Mouse (Mus musculus) MEL (cell line): ENCODE results near the gene Kif19a. TPM values are rescaled to one million over a fixed set of nuclear protein-coding genes. Genes with fewer than 3 reads are reported as not detected.

Source experiments
- DNase-seq: peaks from one replicate; pipeline ENCODE4 v3.0.0; 2011; ENCODE audit warnings: low read depth, low spot score
- H3K27ac ChIP-seq: 2 replicates; pipeline ENCODE4 v1.5.1; 2012; ENCODE audit warnings: low read depth, mild to moderate bottlenecking, control low read depth, low read length, moderate library complexity; ENCODE audit not compliant: control insufficient read depth
- H3K27me3 ChIP-seq, 2 experiments: fragments of 150-350 bp in 1 of 2; sonication (generic) in 1 of 2; 2 replicates each; pipeline ENCODE4 v1.6.1; 2012; ENCODE audit warnings: low read length in 2 of 2, mild to moderate bottlenecking in 2 of 2, improper control_type of control experiment in 1 of 2, moderate library complexity in 1 of 2; ENCODE audit not compliant: insufficient read depth in 2 of 2, control insufficient read depth in 1 of 2
- H3K36me3 ChIP-seq, 2 experiments: 2 replicates each; pipeline ENCODE4 v1.6.1; 2012 to 2014; ENCODE audit warnings: low read length in 2 of 2, improper control_type of control experiment in 1 of 2, inconsistent platforms in 1 of 2, mild to moderate bottlenecking in 1 of 2; ENCODE audit not compliant: insufficient read depth in 2 of 2, control insufficient read depth in 1 of 2
- H3K4me1 ChIP-seq, 2 experiments: fragments of 150-350 bp in 1 of 2; sonication (generic) in 1 of 2; 2 replicates each; pipeline ENCODE4 v1.6.1; 2012; ENCODE audit warnings: low read length in 2 of 2, improper control_type of control experiment in 1 of 2, mild to moderate bottlenecking in 1 of 2; ENCODE audit not compliant: insufficient read depth in 2 of 2, control insufficient read depth in 1 of 2
- H3K4me3 ChIP-seq, 2 experiments: fragments of 150-350 bp in 1 of 2; sonication (generic) in 1 of 2; 2 replicates each; pipeline ENCODE4 v1.5.1; 2012; ENCODE audit warnings: low read depth in 2 of 2, low read length in 2 of 2, mild to moderate bottlenecking in 2 of 2, moderate library complexity in 2 of 2, control low read depth in 1 of 2, improper control_type of control experiment in 1 of 2; ENCODE audit not compliant: control insufficient read depth in 1 of 2, insufficient read depth in 1 of 2
- H3K79me2 ChIP-seq: 2 replicates; pipeline ENCODE4 v1.6.1; 2012; ENCODE audit warnings: mild to moderate bottlenecking, low read length, moderate library complexity; ENCODE audit not compliant: control insufficient read depth, poor library complexity, insufficient read depth
- H3K9ac ChIP-seq: 2 replicates; pipeline ENCODE4 v1.6.1; 2012; ENCODE audit warnings: low read depth, mild to moderate bottlenecking, control low read depth, low read length, moderate library complexity; ENCODE audit not compliant: control insufficient read depth, poor library complexity, severe bottlenecking
- H3K9me3 ChIP-seq: fragments of 150-350 bp; sonication (generic); replicated peaks from 2 replicates; pipeline ENCODE4 v1.6.1; 2012; ENCODE audit warnings: mild to moderate bottlenecking, low read length, improper control_type of control experiment, moderate library complexity; ENCODE audit not compliant: insufficient read depth
- BHLHE40 ChIP-seq: IDR thresholded peaks from 2 replicates; pipeline ENCODE4 v1.6.1; 2012; ENCODE audit warnings: low read depth, mild to moderate bottlenecking, inconsistent platforms, low read length, improper control_type of control experiment, borderline replicate concordance
- CHD2 ChIP-seq: IDR thresholded peaks from 2 replicates; pipeline ENCODE4 v1.6.1; 2011; ENCODE audit warnings: low read length, improper control_type of control experiment
- CTCF ChIP-seq, 3 experiments: IDR thresholded peaks in 2 of 3; conservative IDR thresholded peaks in 1 of 3; 2 replicates each; pipeline ENCODE4 v1.5.1; 2011 to 2012; ENCODE audit warnings: low read length in 3 of 3, low read depth in 2 of 3, mild to moderate bottlenecking in 2 of 3, improper control_type of control experiment in 1 of 3, inconsistent platforms in 1 of 3, mixed read lengths in 1 of 3, moderate library complexity in 1 of 3; ENCODE audit not compliant: control insufficient read depth in 1 of 3, insufficient read depth in 1 of 3, poor library complexity in 1 of 3, severe bottlenecking in 1 of 3
- E2F4 ChIP-seq: IDR thresholded peaks from 2 replicates; pipeline ENCODE4 v1.6.1; 2011; ENCODE audit warnings: low read depth, low read length, improper control_type of control experiment, borderline replicate concordance
- EP300 ChIP-seq, 2 experiments: IDR thresholded peaks; 2 replicates each; pipeline ENCODE4 v1.6.1; 2011; ENCODE audit warnings: improper control_type of control experiment in 2 of 2, low read length in 2 of 2, low read depth in 1 of 2, mild to moderate bottlenecking in 1 of 2
- ETS1 ChIP-seq: IDR thresholded peaks from 2 replicates; pipeline ENCODE4 v1.6.1; 2012; ENCODE audit warnings: low read depth, mild to moderate bottlenecking, inconsistent platforms, low read length, improper control_type of control experiment, moderate library complexity
- GABPA ChIP-seq: IDR thresholded peaks from 2 replicates; pipeline ENCODE4 v1.6.1; 2012; ENCODE audit warnings: low read depth, mild to moderate bottlenecking, inconsistent platforms, low read length, improper control_type of control experiment, moderate library complexity
- GATA1 ChIP-seq: IDR thresholded peaks from 2 replicates; pipeline ENCODE4 v1.6.1; 2011; ENCODE audit warnings: low read depth, low read length, improper control_type of control experiment
- JUND ChIP-seq: IDR thresholded peaks from 2 replicates; pipeline ENCODE4 v1.6.1; 2011; ENCODE audit warnings: low read depth, mild to moderate bottlenecking, improper control_type of control experiment, low read length
- KAT2A ChIP-seq: conservative IDR thresholded peaks from 2 replicates; pipeline ENCODE4 v1.6.1; 2012; ENCODE audit warnings: low read depth, low read length, improper control_type of control experiment, inconsistent platforms
- MXI1 ChIP-seq: IDR thresholded peaks from 2 replicates; pipeline ENCODE4 v1.6.1; 2011; ENCODE audit warnings: mild to moderate bottlenecking, low read depth, low read length, improper control_type of control experiment
- MYC ChIP-seq: IDR thresholded peaks from 2 replicates; pipeline ENCODE4 v1.6.1; 2011; ENCODE audit warnings: low read depth, mild to moderate bottlenecking, low read length, improper control_type of control experiment, moderate library complexity
- NRF1 ChIP-seq: IDR thresholded peaks from 2 replicates; pipeline ENCODE4 v1.6.1; 2014; ENCODE audit warnings: low read depth, mild to moderate bottlenecking, inconsistent platforms, low read length, improper control_type of control experiment, moderate library complexity; ENCODE audit not compliant: poor library complexity, insufficient read depth, severe bottlenecking
- POLR2AphosphoS5 ChIP-seq: IDR thresholded peaks from 2 replicates; pipeline ENCODE4 v1.6.1; 2012; ENCODE audit warnings: low read depth, borderline replicate concordance, mild to moderate bottlenecking, inconsistent platforms, low read length, moderate library complexity, mixed read lengths
- SMC3 ChIP-seq: IDR thresholded peaks from 2 replicates; pipeline ENCODE4 v1.6.1; 2011; ENCODE audit warnings: low read depth, low read length, improper control_type of control experiment
- TCF12 ChIP-seq: IDR thresholded peaks from 2 replicates; pipeline ENCODE4 v1.6.1; 2014; ENCODE audit warnings: low read depth, mild to moderate bottlenecking, inconsistent platforms, low read length, improper control_type of control experiment, moderate library complexity
- UBTF ChIP-seq: IDR thresholded peaks from 2 replicates; pipeline ENCODE4 v1.6.1; 2012; ENCODE audit warnings: low read depth, mild to moderate bottlenecking, inconsistent platforms, low read length, improper control_type of control experiment, moderate library complexity, borderline replicate concordance; ENCODE audit not compliant: insufficient read depth
- USF1 ChIP-seq: IDR thresholded peaks from 2 replicates; pipeline ENCODE4 v1.6.1; 2014; ENCODE audit warnings: low read depth, mild to moderate bottlenecking, inconsistent platforms, low read length, improper control_type of control experiment, moderate library complexity
- ZKSCAN1 ChIP-seq: IDR thresholded peaks from 2 replicates; pipeline ENCODE4 v1.6.1; 2012; ENCODE audit warnings: low read depth, mild to moderate bottlenecking, inconsistent platforms, low read length, improper control_type of control experiment, moderate library complexity
- ZMIZ1 ChIP-seq: IDR thresholded peaks from 2 replicates; pipeline ENCODE4 v1.6.1; 2012; ENCODE audit warnings: low read depth, mild to moderate bottlenecking, inconsistent platforms, low read length, improper control_type of control experiment, moderate library complexity
- ZNF384 ChIP-seq: IDR thresholded peaks from 2 replicates; pipeline ENCODE4 v1.6.1; 2012; ENCODE audit warnings: low read depth, mild to moderate bottlenecking, inconsistent platforms, low read length, improper control_type of control experiment
- polyA plus RNA-seq, 2 experiments: library from polyadenylated mRNA; stranded (reverse) in 1 of 2; unstranded in 1 of 2; fragments of >175 nt in 1 of 2; fragments of >200 nt in 1 of 2; gene quantifications; 2 replicates each; pipeline versions ENCODE4 v1.2.1 to v1.2.4; 2012; ENCODE audit warnings: low replicate concordance in 2 of 2, low read depth in 1 of 2; ENCODE audit not compliant: insufficient read length in 2 of 2, insufficient read depth in 1 of 2, missing spikeins in 1 of 2
- total RNA-seq: library from RNA; depleted of rRNA; stranded (reverse); fragments of 300-350 nt; gene quantifications from 2 replicates; pipeline ENCODE4 v1.2.3, GENCODE M21; 2012

Kif19a gene
- total and polyA plus RNA-seq, 3 experiments: not detected

DNA sequence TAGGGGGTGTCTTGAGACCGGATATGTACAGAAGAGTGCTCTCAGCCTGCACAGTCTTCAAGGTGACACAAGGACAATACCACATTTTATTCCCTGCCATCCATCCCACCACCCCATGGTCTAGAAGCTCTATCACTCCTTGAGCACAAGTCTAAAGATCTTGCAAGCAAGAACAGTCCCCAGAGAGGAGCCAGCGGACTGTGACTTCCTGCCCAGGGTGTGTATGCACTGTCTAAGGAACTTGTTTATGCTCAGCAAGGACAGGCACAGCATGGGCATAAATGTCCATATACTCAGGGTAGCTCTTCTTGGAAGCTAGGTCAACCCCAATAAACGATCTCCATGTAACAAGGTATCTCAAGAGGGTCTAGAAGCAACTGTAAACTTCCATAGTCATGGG, 32.8 kb downstream of the Kif19a start:
- Histone ChIP-seq H3K27me3 (no peaks in the 10 kb centered on the region), H3K36me3 (no peaks in the 10 kb centered on the region), H3K4me1 (no peaks in the 10 kb centered on the region), H3K9me3 (no peaks in the 10 kb centered on the region; the same call in 1 of the 2 replicates), H3K79me2 (no peaks in the 10 kb centered on the region), H3K4me3 (no peak overlapping the region), H3K9ac (no peak overlapping the region), H3K27ac (no peak overlapping the region)
- TF ChIP-seq KAT2A (no peak), CTCF (IDR thresholded peaks at IDR 0.05 in 2 of 3, conservative IDR thresholded peaks at IDR 0.05 in 1 of 3; ENCODE audit: control insufficient read depth in 1 of 3, insufficient read depth in 1 of 3, low read depth in 2 of 3, low read length in 3 of 3, poor library complexity in 1 of 3, severe bottlenecking in 1 of 3) (no peak), NRF1 (no peak), GABPA (no peak), ZKSCAN1 (no peak), JUND (no peak), UBTF (no peak), ZMIZ1 (no peak), SMC3 (no peak), E2F4 (no peak), ETS1 (no peak), MYC (no peak), POLR2AphosphoS5 (no peak), CHD2 (no peak), TCF12 (no peak), ZNF384 (no peak), EP300 (IDR thresholded peaks at IDR 0.05; ENCODE audit: low read depth in 1 of 2, low read length in 2 of 2) (no peak), BHLHE40 (no peak), USF1 (no peak), MXI1 (no peak)
- DNase-seq: no peak

DNA sequence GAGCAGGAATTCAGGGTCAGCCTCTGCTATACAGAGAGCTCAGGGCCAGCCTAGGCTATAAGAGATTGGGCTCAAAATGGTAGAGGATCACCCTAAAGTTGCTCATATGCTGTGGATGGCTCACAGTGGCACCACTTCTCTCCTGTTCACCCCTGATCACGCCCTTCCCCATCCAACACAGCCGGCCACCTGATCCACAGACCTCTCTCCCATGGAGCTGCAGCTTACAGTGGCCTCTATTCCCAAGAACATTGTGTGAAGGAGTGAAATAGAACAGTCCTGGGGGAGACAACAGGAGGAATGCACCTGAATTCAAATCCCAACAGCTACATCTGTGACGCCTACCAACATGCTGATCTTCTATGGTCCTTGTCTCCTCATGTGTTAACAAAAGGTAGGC, 33.4 kb downstream of the Kif19a start, which contains the start of gene Gpr142:
Gene Gpr142, plus strand, starts transcription at position 301 of the 400 bp plus-strand sequence.
- DNase-seq: no peak
- Histone ChIP-seq H3K36me3 (no peaks in the 10 kb centered on the region), H3K27me3 (no peaks in the 10 kb centered on the region), H3K4me3 (no peak within 1 kb of the TSS), H3K4me1 (no peaks in the 10 kb centered on the region), H3K27ac (no peak within 1 kb of the TSS), H3K9me3 (no peaks in the 10 kb centered on the region; the same call in 1 of the 2 replicates), H3K79me2 (no peaks in the 10 kb centered on the region), H3K9ac (no peak within 1 kb of the TSS)
- TF ChIP-seq GATA1 (no peak), CTCF (IDR thresholded peaks at IDR 0.05 in 2 of 3, conservative IDR thresholded peaks at IDR 0.05 in 1 of 3; ENCODE audit: control insufficient read depth in 1 of 3, insufficient read depth in 1 of 3, low read depth in 2 of 3, low read length in 3 of 3, poor library complexity in 1 of 3, severe bottlenecking in 1 of 3) (no peak), USF1 (no peak), SMC3 (no peak), UBTF (no peak), EP300 (IDR thresholded peaks at IDR 0.05; ENCODE audit: low read depth in 1 of 2, low read length in 2 of 2) (no peak)
